Mouse (Mus musculus): ENCODE measurements around the gene Top1. TPM values are rescaled to one million over a fixed set of nuclear protein-coding genes. Genes with fewer than 3 reads are reported as not detected.

Gene Top1
- polyA plus RNA-seq, 1 experiment = 18.0 TPM

DNA sequence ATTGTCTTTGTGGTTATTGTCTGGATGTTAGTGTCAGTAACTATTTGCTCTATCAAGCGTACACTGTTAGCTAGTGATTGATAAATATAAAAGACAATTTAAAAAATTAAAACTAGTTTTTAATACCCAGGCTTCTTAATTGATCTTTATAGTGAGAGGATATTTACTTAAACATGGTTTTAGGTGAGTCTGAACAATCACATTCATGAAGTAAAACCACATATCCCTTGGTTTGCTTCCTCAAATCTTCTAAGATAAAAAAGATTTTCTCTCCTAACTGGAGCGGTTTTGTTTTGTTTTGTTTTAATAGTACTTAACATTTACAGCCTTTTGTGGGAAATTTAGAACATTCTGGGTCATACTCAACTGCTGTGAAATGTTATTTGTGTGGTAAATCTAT lies 3.4 kb downstream of the Top1 start:
- Histone ChIP-seq H3K27ac (ENCODE audit: insufficient read depth, low read depth, low read length) (no peak overlapping the region), H3K27me3 (ENCODE audit: control insufficient read depth, insufficient read depth, low read length) (no peaks in the 10 kb centered on the region), H3K4me3 (ENCODE audit: low read depth, low read length) (no peak overlapping the region), H3K36me3 (ENCODE audit: control insufficient read depth, insufficient read depth, low read length) (peaks cover 11% of the 10 kb centered on the region), H3K4me1 (ENCODE audit: control insufficient read depth, insufficient read depth, insufficient read length, low read length) (peaks cover 3% of the 10 kb centered on the region)
- TF ChIP-seq CTCF (IDR thresholded peaks at IDR 0.05; ENCODE audit: extremely low read depth, insufficient read length, insufficient replicate concordance, low read depth, low read length) (no peak), POLR2A (IDR thresholded peaks at IDR 0.05; ENCODE audit: low read depth, low read length) (no peak)
- 61% methylated on average over 2 of the region's 2 CpGs for WGBS

DNA sequence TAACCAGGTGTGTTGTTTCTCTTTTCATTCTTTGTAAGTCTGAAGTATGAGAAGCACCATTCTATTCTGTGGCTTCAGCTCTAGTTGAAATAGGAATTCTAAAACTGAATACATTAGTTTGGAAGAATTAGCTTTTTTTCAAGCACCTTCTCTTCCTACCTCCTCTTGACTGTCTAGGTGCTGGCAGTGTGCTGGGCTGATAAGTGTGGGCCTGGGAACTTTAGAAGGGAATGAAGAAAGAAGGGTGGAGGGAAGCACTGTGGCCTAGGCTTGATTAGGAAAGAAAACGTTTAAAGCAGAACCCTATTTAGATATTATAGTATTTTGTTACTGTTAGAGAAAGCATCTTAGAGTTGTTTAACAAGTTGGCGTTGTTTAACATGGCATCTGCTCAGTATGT lies 5.5 kb downstream of the Top1 start:
- Histone ChIP-seq H3K27ac (ENCODE audit: insufficient read depth, low read depth, low read length) (no peak overlapping the region), H3K4me3 (ENCODE audit: low read depth, low read length) (no peak overlapping the region), H3K4me1 (ENCODE audit: control insufficient read depth, insufficient read depth, insufficient read length, low read length) (peaks cover 3% of the 10 kb centered on the region; the same call in 1 of the 2 replicates), H3K27me3 (ENCODE audit: control insufficient read depth, insufficient read depth, low read length) (no peaks in the 10 kb centered on the region), H3K36me3 (ENCODE audit: control insufficient read depth, insufficient read depth, low read length) (peaks cover 15% of the 10 kb centered on the region)
- TF ChIP-seq CTCF (IDR thresholded peaks at IDR 0.05; ENCODE audit: extremely low read depth, insufficient read length, insufficient replicate concordance, low read depth, low read length) (no peak), POLR2A (IDR thresholded peaks at IDR 0.05; ENCODE audit: low read depth, low read length) (no peak)
- 59% methylated on average over 2 of the region's 2 CpGs for WGBS

DNA sequence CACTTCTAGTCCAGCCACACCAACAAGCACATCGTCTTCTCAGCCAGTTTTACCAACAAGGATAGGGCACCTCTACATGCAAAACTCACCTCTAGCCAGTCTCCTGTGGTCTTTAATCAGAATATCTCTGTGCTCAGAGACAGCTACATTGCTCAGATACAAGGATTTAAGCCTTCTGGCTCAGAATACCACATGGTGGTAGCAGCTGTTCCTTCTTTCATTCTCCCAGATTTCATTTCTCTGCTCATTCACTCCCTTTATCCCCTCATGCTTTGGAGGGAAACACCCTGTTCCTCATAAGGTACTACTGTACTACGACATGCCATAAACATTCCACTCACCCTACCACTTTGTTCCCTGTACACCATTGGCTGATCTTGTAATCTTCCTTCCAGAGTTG lies 7.5 kb downstream of the Top1 start:
- H3K27me3 ChIP-seq (ENCODE audit: control insufficient read depth, insufficient read depth, low read length) = no peaks in the 10 kb centered on the region
- no peak overlapping the region for H3K4me3 ChIP-seq (ENCODE audit: low read depth, low read length)
- H3K36me3 ChIP-seq (ENCODE audit: control insufficient read depth, insufficient read depth, low read length) = peaks cover 15% of the 10 kb centered on the region
- TF ChIP-seq CTCF (IDR thresholded peaks at IDR 0.05; ENCODE audit: extremely low read depth, insufficient read length, insufficient replicate concordance, low read depth, low read length) = no peak
- TF ChIP-seq POLR2A (IDR thresholded peaks at IDR 0.05; ENCODE audit: low read depth, low read length) = no peak
- WGBS = 68% methylated on average over 2 of the region's 2 CpGs
- no peak overlapping the region for H3K27ac ChIP-seq (ENCODE audit: insufficient read depth, low read depth, low read length)
- H3K4me1 ChIP-seq (ENCODE audit: control insufficient read depth, insufficient read depth, insufficient read length, low read length) = no peaks in the 10 kb centered on the region

DNA sequence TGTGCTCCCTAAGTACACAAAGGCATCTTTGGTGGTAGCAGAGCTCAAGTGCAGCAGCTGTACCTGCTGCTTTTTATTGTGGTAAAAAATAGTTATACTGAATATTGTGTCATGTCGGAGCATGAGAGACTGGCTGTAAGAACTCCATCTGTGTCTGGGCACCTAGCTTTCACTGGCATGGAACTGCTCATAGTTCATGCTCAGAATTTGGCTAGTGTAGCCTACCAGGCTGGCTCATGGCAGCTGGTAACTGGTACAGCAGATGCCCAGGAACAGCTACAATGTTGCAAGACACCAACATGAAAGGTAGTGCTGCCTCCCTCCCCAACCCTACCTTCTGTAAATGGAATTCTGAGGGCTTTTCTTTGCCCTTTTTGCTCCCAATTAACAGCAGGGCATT lies 9.9 kb downstream of the Top1 start:
- peaks cover 22% of the 10 kb centered on the region for H3K36me3 ChIP-seq (ENCODE audit: control insufficient read depth, insufficient read depth, low read length)
- H3K4me1 ChIP-seq (ENCODE audit: control insufficient read depth, insufficient read depth, insufficient read length, low read length) = no peaks in the 10 kb centered on the region
- 97% methylated on average over 1 of the region's 1 CpGs for WGBS
- H3K4me3 ChIP-seq (ENCODE audit: low read depth, low read length) = no peak overlapping the region
- TF ChIP-seq POLR2A (IDR thresholded peaks at IDR 0.05; ENCODE audit: low read depth, low read length) = no peak
- TF ChIP-seq CTCF (IDR thresholded peaks at IDR 0.05; ENCODE audit: extremely low read depth, insufficient read length, insufficient replicate concordance, low read depth, low read length) = no peak
- no peak overlapping the region for H3K27ac ChIP-seq (ENCODE audit: insufficient read depth, low read depth, low read length)
- H3K27me3 ChIP-seq (ENCODE audit: control insufficient read depth, insufficient read depth, low read length) = no peaks in the 10 kb centered on the region

GRCm38 (mm10) chr2:160656234-160656633 lies 10.5 kb downstream of the Top1 start:
- 79% methylated on average over 1 of the region's 1 CpGs for WGBS
- no peaks in the 10 kb centered on the region for H3K27me3 ChIP-seq (ENCODE audit: control insufficient read depth, insufficient read depth, low read length)
- H3K27ac ChIP-seq (ENCODE audit: insufficient read depth, low read depth, low read length) = no peak overlapping the region
- no peaks in the 10 kb centered on the region for H3K4me1 ChIP-seq (ENCODE audit: control insufficient read depth, insufficient read depth, insufficient read length, low read length)
- no peak for TF ChIP-seq POLR2A (IDR thresholded peaks at IDR 0.05; ENCODE audit: low read depth, low read length)
- no peak for TF ChIP-seq CTCF (IDR thresholded peaks at IDR 0.05; ENCODE audit: extremely low read depth, insufficient read length, insufficient replicate concordance, low read depth, low read length)
- H3K4me3 ChIP-seq (ENCODE audit: low read depth, low read length) = no peak overlapping the region
- H3K36me3 ChIP-seq (ENCODE audit: control insufficient read depth, insufficient read depth, low read length) = peaks cover 23% of the 10 kb centered on the region

DNA sequence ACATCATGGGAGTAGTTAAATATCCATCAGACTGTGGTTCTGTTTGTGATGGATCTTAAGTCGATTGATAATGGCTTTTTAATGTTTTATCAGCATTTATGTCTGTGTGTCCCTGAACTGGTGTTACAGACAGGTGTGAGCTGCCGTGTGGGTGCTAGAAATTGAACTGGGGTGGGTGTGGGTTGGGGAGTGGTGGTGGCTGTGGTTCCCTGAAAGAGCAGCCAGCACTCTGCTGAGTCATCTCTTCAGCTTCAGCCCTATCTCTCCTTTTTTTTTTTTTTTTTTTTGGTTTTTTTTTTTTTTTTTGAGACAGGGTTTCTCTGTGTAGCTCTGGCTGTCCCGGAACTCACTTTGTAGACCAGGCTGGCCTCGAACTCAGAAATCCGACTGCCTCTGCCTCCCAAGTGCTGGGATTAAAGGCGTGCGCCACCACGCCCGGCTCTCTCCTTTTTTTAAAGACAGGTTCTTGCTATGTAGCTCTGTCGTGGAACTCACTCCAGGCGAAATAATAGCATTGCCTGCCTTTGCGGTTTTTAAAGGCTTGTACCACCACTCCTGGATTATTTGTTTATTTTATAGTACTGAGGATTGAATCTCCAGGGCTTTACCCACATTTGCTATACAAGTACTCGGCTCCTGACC lies 12.2 kb downstream of the Top1 start:
- no peak for TF ChIP-seq POLR2A (IDR thresholded peaks at IDR 0.05; ENCODE audit: low read depth, low read length)
- no peak for TF ChIP-seq CTCF (IDR thresholded peaks at IDR 0.05; ENCODE audit: extremely low read depth, insufficient read length, insufficient replicate concordance, low read depth, low read length)
- WGBS = 77% methylated on average over 13 of the region's 13 CpGs

DNA sequence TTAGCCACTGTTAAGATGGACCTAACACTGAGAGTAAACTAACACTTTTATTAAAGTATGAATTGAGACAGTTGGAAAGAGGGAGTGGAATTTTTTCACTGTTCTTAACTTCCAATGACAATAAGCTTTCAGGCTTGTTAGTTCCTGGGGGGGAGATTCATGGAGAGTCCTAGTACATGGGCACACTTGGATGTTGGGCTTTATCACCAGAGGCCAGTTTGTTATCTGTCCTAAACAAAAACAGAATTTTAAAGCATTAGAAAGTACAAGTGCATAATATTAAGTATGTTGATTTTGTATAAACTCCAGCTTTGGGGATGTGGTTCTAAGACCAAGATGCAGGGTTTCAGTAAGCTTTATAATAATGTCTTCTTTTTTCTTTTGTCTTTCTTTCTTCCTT lies 13.1 kb downstream of the Top1 start:
- Histone ChIP-seq H3K4me1 (ENCODE audit: control insufficient read depth, insufficient read depth, insufficient read length, low read length) (no peaks in the 10 kb centered on the region), H3K27me3 (ENCODE audit: control insufficient read depth, insufficient read depth, low read length) (no peaks in the 10 kb centered on the region), H3K4me3 (ENCODE audit: low read depth, low read length) (no peak overlapping the region), H3K36me3 (ENCODE audit: control insufficient read depth, insufficient read depth, low read length) (peaks cover 15% of the 10 kb centered on the region), H3K27ac (ENCODE audit: insufficient read depth, low read depth, low read length) (no peak overlapping the region)
- TF ChIP-seq POLR2A (IDR thresholded peaks at IDR 0.05; ENCODE audit: low read depth, low read length) (no peak), CTCF (IDR thresholded peaks at IDR 0.05; ENCODE audit: extremely low read depth, insufficient read length, insufficient replicate concordance, low read depth, low read length) (no peak)

More for the DNA sequence above, 12.2 kb downstream of the Top1 start:
- Histone ChIP-seq H3K4me3 (ENCODE audit: low read depth, low read length) (no peak overlapping the region), H3K4me1 (ENCODE audit: control insufficient read depth, insufficient read depth, insufficient read length, low read length) (no peaks in the 10 kb centered on the region), H3K27ac (ENCODE audit: insufficient read depth, low read depth, low read length) (no peak overlapping the region), H3K36me3 (ENCODE audit: control insufficient read depth, insufficient read depth, low read length) (peaks cover 19% of the 10 kb centered on the region), H3K27me3 (ENCODE audit: control insufficient read depth, insufficient read depth, low read length) (no peaks in the 10 kb centered on the region)
